Mouse (Mus musculus): ENCODE data around the gene Tef.

Tef gene

DNA sequence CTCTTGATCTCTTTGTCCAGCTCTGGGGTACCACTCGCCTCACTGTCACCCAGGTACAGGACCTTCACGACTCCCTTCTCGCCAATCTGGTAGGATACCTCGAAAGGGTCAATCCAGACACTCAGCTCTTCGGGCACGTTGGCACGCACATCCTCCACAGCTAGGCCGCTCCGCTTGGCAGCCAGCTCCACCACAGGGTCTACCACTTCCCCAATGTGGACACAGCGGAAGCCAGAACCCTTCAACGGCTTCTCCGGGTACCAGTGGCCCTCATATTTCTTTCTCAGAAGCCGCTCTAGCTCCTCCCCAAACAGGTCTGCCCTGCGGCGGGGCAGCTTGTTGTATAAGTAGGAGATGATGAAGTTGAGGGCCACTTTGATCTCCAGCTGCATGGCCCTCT lies 49.2 kb downstream of the Tef start:
- DNase-seq: no peak

DNA sequence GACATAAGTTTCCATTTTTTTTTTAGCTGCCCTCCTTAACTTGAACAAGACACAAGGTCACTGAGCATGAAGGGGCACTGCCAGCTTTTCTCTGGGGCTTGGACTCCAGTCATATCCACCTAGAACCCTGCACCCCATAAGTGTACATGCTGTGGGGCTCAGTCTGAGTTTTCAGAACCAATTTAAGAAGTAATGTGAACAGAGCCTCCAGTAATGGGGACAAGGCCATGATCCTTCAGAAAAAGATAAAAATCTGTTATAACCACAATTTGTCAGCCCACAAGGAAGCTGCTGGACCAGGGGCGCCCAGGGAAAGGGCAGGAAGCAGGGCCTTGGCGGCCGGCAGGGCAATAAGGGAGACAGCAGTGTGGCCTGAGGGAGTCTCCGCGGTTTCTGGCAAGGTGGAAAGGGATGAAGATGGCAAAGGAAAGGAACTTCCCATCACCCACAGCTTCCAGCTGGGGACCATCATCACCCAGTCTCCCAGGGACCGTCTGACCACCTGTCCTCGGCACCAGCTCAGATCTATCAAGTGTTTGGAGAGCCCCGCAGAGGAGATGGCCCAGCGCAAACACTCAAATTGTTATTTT lies 50.3 kb downstream of the Tef start:
- peak in 1 of 2 experiments; percentile 38 for DNase-seq

DNA sequence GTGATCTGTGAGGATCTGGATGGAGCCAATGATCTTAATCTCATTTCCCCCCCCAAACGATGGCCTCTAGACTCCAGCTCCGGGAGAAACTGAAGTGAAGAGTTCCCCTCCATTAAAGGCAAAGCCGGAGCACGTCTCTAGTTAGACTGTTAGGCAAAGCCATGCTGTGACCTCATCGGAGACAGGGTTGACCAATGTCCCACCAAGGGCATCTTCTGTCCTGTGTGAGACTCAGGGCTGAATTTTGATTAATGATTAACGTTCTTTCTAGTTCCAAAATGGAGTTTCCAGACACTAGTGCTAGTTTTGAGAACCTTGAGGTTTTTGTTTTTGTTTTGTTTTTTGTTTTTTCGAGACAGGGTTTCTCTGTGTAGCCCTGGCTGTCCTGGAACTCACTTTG lies 50.9 kb downstream of the Tef start:
- DNase-seq: no peak

DNA sequence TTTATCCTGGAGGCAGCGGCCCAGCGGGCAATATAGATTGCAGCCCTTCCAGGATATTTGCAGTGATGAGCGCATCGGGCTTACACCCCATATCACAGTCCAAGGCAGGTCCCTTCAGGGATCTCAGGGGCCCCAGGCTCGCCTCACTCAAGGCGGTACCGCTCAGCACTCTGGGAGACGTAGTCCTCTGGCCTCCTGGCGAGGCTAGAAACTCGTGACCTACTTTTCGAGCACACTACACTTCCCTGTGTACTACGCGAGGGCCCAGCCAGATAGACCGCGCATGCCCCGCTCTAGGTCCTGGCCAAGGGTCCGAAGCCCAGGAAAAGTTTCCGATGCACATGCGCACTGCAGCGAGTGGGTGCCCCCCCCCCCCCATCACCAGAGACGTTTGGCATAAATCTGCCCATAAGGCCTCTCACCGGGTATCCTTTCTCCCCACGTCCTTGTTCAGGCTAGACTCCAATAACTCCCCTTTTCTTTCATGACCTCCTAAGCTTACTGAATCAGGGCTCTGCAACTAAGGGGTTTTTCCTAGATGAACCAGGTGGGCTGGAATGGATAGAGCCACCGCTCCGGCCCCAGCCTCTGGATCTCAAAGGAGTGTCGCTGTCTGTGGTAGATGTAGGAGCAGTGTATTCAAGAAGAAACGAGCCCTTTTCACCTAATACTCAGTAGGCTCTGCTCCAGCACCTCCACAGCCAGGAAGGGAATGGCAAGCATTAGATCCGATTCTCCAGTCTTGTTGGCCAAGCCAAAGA lies 54.0 kb downstream of the Tef start:
- DNase-seq: peak; percentile 88 to 91

DNA sequence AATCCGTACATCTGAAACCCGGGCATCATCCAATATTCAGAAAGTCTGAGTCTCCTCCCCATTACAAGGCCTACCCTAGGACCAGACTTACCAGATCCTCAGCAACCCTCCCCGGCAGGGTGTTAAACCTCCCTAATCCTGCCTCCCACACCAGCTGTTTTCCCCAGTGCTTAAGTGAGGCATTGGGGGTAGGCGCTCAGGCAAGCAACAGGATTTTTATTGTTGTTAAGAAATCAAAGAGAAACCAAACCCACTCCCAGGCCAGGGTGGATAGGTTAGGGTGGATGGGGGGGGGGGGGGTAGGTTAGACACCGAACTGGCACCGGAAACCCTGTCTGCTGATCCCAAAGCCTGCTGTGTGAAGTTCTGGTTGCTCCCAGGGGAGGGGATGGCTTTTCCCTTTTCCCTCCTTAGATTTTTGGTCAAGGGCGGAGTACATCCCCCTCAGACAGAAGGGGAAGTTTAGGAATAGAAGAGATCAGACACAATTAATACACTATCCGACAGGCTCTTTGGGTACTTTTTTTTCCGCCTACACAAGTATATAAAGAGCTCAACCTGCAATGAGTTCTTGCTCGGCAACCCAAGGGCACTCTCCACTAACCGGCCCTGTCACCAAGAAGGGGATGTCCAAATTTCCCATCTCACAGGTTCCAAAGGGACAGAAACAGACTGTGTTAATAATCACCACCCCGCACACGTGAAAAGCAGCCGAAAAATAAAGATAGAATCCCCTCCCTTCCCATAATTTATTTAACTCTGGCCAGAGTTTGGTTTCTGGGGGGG lies 54.9 kb downstream of the Tef start:
- DNase-seq: peak in 1 of 2 experiments; percentile 46

DNA sequence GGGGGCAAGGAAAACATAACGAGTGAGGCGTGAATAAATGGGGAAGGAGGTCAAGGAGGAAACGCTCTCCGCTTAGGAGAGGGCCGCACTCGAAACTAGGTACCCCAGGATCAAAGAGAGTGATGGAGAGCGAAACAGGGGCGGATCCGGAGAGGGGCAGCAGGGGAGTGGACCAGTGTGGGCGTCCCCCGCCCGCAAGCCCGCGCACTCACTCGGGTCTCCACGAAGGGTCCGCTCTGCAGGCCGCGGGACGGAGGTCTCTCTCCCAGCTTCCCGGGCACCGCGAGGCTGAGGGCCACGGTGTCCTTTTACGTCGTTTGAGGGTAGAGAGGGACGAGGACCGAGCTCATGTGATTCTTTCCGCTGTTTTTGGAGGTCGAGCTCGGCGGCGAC lies 55.5 kb downstream of the Tef start:
- no peak for DNase-seq

DNA sequence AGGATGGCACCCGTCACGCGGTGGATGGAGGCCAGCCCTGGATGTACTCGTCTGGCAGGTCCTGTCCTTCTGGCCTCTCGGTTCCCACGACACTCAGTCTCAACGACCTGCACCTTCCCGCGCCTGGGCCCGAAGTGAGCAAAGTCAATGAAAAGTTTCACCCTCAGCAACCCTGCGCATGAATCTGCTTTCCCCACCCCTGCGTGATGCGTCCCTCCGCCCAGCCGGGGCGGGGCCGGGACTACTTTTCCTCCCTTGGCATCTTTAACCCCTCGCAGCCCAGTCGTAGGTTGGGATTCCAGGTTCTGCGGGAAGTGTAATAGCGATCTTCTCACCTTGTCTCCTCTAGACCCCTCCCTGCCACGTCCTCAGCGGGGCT lies 55.9 kb downstream of the Tef start:
- peak; percentile 93 to 97 for DNase-seq

DNA sequence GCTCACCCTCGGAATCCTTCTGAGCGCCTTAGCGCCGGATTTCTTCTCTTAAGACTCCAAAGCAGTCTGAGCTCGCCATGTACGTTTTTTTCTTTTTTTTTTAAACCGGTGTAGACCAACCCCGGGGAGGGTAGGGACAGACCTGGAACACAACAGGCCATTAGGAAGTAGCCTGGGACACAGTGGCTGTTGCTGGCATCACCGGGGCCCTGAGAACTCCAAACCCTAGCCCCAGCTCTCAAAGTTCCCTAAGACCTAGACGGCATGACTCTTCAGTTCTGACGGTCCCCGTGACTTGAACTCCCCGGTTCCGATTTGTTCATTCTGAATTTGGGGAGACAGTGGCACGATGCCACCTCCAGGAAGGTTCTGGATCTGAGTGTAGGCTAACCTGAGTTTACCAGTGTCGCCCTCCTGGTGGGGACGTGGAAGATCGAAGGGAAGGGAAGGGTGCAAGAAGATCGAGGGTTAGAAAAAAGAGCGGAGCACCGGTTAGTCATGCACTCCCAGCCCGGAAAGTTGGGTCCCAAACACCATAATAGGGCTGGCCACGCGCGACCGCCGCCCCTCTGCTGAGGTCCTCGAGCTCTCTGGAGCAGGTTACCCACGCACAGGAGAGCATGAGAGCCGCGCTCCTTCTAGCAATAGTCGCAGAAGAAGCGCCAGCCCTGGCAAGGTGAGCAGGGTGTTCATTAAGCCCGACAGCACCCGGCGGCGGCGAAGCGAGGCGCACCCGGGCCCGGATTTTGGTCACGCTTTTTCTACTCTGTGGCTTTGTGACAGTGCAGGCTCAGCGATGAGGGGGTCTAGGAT lies 56.5 kb downstream of the Tef start, which contains the start of gene Tob2:
Gene Tob2, minus strand, starts transcription at position 280 of the 813 bp plus-strand sequence.
- DNase-seq: peak; percentile 79 to 82

DNA sequence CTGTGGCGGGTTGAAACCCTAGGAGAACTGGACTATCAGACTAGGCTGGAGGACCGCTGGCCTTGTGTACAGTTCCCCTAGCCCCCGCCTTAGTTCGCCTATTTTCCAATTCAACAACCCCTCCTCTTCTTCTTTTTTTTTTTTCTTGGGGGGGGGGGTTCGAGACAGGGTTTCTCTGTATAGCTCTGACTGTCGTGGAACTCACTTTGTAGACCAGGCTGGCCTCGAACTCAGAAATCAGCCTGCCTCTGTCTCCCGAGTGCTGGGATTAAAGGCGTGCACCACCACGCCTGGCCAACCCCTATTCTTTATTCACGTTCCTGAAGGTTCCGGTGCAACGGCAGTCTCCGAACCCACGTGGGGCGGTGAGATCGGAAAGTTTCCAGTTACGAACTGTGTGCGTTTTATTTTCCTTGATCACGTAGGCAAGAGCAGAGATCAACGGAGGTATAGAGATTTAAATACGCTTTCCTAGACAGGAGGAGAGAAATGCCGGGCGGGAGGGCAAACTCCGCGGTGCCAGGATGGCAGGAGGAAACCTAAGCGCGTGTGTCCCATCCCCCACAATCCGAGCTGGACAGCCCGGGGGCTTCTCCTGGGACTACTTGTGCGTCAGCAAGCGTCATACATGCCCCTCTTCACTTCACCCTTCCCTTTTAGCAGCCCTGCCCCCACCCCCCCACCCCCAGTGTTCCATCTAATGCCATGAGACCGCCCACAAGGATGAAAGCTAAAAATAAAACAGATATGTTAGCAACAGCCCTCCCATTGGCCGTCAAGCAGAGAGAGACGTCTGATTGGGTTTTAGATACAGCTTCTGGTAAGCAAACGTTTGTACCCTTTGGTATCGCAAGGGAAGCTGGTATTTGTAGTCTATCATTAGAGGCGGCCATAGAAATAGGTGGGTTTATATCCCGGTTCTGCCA lies 57.4 kb downstream of the Tef start:
- DNase-seq: peak; percentile 92

DNA sequence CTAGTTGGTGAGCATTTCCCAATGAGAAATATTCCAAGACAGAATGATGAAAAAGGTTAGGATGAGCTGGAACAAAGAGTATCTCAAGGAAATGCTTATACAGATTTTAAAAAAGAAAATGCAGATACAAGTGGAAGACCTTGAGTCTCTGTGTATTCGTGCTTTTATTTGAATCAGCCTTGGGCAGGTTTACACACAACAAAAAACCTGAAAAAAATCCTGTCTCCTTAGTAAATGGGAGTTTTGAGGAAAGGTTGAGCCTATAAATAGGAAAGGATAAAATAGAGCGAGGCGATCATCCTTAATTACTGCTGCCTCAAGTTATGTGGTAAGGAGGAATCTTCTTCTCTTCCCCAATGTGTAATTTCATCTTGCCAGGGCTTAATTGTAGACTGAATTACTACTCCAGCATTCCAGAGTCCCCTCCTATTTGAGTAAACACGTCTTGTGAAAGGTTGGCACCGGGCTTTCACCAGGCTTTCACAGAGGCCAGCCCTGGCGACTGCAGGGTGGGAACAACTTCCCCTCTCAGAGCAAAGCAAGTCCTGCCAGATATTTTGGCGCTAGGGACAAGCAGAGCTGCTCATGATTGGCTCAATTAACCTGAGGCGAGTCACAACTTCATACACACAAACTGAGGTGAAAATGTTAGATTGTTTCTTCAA lies 58.4 kb downstream of the Tef start:
- DNase-seq: peak; percentile 65 to 68

DNA sequence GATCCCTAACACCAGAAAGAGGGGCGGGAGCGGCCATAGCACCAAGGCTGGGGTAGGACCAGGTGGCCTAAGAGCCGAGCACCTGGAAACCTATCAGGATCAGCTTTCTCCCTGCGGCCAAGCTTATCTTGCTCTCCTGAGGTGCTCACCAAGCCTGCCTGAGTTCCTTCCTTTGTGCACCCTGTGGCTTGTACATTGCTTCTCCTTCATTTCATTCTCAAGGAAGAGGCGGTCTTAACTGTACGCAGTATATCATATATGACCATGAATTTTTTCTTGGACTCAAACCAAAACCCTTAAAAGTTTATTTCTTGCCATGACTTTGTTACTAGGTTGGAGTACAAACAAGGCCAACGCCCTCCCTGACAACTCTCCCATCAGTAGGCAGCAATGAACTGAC lies 62.0 kb downstream of the Tef start:
- no peak for DNase-seq

DNA sequence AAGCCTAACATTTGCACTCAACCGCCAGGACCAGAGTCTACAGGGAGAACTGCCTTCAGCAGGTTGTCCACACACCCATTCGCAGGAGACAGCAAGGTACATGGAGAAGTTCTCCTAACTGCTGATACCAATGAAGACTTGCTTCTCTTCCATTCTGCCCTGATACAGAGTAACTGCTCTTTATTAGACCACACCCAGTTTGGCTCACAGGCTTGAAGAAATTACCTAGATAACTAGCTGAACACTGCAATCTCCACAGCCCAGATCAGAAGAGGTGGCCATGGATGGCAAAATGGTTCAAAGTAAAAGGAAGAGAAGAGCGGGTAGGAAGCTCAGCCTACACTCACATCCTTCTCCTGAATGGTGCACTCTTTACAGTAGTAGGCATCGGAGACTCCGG lies 67.8 kb downstream of the Tef start:
- DNase-seq: no peak

DNA sequence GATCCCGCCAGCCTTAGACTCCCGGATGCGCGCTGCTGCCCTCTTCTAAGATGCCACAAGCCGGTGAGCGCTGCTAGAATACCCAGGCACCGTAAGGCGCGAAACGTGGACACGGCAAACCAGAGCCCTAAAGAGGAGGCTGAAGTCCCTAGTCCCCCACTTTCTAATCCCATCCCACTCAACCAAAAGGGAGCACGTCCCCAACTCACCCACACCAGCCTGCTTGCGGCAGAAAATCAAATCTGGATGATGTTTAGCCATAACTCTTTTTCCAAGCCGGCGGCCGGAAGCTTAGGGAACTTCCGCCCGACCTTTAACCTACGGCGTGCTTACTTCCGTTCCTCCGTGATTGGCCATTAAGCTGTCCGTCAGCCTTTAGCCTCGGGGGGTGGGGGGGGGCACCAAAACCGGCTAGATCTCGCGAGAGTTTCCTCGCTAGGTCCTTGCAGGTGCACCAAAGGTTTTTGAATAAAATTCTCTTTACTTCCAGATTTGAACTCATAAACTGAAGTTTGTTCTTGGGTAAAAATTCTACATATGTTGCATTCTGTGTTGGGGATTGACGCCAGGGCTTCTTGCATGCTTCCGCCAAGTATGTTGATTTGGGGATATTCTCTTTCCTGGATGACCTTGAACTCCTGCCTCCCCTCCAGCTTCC lies 69.5 kb downstream of the Tef start, which contains the start of gene Phf5a:
Gene Phf5a, minus strand, starts transcription at position 308 of the 658 bp plus-strand sequence.
- DNase-seq: peak; percentile 87 to 88

DNA sequence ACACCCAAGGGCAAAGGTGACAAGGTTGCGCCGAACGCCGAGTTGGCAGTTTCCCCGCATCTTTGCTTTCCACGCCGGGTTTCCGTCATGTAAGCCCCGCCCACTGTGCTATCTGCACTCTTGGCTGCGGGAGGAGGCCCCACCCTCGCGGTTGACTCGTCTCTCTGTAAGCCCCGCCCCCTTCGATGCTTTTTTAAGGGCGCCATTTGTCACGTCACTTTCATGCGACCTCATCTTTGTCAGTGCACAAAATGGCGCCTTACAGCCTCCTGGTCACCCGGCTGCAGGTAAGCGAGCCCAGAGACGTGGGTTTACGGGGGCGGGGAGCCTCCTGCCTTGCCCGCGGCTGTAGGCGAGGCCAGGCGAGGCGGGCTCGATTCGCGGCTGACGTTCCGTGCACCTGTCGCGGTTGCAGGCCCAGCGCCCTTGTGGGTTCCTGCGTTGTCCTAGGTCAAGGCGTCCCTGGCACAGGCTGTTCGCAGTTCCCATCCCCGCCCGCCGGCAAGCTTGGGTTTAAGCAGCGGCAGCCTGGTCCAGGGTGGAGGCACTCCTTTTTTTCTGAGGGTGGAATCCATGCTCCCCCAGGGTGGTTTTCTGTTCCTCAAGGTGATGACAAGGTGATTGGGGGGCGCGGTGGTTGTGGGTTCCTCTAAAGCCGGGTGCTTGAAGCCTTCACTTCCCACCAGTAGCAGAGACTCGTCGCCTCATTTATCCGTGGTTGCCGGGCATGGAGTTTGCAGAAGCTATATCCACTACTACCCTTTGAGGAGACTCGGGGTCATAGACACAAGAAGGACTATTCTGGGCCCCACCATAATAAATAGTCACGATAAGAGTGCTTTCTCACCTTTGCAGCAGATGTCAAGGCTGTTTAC lies 70.3 kb downstream of the Tef start, which contains the start of gene Aco2:
Gene Aco2, plus strand, starts transcription at position 48 of the 875 bp plus-strand sequence.
- DNase-seq: peak; percentile 100

Data from cerebellum, postnatal 14 days (tissue).